Mouse (Mus musculus): ENCODE results near the gene Pttg1.

Gene Pttg1

GRCm38 (mm10) chr11:43373367-43373766 is 52.7 kb downstream of the Pttg1 start:
- no peak for DNase-seq

GRCm38 (mm10) chr11:43371807-43372206 is 54.2 kb downstream of the Pttg1 start:
- no peak for DNase-seq

Data from thymus, postnatal 4 days (tissue).